Mouse (Mus musculus) lung, adult 18-20 months (tissue): ENCODE measurements around the gene Scamp5.
"Not testable (repeated sequence)": the region's sequence is repeated elsewhere in the genome, so short reads cannot be mapped to it uniquely, and the experiment has no call there.

Experiments used
- DNase-seq, 2 experiments: peaks; one replicate each; pipeline ENCODE4 v3.0.0; 2022; ENCODE audit warnings: mixed read lengths in 2 of 2

Scamp5 gene

DNA sequence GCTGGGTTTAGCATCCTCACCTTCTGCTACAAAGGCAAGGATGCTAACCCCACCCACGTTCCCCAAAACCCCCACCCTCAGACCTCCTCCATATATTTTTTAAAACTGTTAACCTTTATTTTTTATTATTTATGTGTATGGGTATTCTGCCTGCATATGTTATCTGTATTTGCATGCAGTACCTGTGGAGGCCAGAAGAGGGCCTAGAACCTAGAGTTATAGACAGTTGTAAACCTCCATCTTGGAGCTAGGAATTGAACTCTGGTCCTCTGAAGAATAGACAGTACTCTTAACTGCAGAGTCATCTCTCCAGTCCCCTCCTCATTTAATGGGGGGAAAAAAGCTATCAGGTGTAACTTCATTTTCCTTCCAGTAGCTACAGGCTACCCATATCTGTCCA lies 18.1 kb downstream of the Scamp5 start:
- DNase-seq = no peak

DNA sequence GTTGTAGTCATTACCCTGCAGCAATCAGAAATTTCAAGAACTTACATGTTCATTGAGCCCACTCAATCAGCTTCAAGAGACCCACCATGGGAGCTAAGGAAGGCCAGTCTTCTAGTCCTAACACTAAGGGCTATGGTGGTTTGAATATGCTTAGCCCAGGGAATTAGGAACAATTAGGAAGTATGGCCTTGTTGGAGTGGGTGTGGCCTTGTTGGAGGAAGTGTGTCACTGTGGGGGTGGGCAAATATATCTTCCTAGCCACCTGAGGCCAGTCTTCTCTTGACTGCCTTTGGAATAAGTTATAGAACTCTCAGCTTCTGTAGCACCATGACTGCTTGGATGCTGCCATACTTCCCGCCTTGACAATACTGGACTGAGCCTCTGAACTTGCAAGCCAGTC lies 27.2 kb downstream of the Scamp5 start:
- no peak for DNase-seq

DNA sequence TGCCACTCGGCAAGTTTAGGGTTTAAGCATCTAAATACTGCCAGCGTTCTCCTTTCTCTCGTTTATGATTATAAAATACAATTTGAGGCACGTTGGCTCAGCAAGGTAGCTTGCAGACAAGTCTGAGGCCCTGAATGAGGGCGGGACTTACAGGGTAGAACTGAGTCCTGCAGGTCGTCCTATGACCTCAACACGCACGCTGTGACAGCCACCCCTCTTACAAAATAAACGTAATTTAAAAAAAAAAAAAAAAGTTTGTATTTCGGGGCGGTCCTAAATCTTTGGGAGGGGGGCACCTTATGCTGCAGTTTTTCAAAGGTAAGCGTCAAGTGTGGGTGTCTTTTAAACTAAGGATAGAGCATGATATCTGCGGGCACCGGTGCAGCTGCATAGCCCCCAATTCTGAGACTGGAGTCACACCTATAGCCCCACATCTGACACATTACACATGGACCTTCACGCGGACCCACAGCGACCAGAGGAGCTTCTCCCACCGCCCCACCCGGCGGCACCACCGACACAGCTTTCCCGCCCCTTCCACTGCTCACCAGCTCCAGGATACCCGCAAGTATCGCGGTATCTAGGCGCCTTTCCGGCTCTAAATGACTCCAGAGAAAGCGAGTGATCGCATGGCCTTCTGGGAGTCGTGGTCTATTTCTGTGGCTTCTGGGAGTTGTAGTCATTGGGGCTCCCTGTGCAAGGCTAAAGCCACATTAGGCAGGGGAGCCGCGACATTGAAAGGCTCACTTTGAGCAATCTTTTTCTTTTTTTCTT lies 28.2 kb downstream of the Scamp5 start, which contains the start of gene Ppcdc:
TSS of gene Ppcdc (minus strand) at position 603 of the 774 bp plus-strand sequence.
- DNase-seq = peak; percentile 95 to 97

DNA sequence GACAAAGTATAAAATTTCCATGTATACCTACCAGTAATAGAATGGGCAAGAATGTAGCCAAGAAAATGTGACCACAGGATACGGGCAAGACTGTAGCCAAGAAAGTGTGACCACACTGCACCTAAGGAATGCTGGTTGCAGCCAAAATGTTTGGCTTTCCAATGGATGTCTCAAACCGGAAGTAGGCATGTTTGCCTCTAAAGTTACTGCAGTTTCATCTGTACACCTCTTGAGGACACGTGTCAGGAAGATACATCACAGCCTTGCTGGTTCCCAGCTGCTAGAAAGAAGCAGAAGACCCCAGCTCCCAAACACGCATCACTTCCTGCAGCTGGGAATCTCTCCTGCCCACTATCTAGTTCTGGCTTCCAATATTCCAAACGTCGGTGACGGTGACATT lies 28.8 kb downstream of the Scamp5 start:
- DNase-seq = no peak

DNA sequence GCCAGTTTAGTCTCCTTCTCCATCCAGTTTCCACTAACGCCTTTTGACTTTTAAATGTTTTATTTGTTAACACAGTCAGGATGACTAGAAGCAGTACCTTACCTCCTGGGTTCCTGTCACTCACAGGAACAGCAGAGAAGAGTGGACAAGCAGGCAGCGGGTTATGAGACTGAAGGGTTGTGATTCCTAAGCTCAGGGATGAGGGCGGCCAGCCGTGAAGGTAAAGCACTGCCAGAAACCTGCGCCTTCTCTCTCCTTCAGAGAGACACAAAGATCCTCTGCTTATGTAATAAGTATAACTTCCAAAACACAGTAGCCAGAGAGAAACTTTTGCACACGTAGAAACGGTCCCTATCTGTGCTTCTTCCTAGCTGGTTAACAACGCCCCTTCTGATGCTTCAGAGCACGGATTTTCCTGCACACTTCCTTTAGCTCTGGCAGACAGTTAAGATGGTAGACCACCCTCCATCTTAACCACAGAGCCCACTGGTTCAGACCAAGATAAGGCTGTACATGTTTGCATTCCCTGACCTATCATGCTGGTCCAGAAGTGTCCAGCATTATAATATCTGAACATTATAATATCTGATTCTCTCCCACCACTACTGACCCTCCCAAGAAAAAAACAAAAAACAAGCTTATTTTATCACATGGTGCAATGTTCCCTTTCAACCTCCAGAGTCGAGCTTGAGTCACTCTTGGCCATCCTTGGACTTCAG lies 29.8 kb downstream of the Scamp5 start:
- DNase-seq = no peak

DNA sequence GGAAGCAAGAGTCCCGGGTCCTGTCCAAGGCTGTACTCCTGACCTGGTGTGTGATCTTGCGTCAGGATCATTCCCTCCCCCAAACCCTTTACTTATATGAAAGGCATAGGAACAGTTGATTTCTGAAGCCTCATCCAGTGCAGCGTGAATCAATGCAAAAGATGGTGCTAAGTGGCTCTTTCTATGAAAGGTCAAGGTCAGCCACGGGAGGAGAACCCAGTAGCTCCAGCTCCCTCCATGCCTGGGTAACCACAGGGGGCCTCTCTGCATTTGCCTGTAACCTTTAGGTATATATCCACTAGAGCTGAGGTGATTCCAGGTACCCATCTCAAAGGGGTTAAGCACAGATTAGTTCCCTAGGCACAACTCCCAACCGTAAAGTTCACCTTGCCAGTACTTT lies 31.7 kb downstream of the Scamp5 start:
- DNase-seq = no peak

DNA sequence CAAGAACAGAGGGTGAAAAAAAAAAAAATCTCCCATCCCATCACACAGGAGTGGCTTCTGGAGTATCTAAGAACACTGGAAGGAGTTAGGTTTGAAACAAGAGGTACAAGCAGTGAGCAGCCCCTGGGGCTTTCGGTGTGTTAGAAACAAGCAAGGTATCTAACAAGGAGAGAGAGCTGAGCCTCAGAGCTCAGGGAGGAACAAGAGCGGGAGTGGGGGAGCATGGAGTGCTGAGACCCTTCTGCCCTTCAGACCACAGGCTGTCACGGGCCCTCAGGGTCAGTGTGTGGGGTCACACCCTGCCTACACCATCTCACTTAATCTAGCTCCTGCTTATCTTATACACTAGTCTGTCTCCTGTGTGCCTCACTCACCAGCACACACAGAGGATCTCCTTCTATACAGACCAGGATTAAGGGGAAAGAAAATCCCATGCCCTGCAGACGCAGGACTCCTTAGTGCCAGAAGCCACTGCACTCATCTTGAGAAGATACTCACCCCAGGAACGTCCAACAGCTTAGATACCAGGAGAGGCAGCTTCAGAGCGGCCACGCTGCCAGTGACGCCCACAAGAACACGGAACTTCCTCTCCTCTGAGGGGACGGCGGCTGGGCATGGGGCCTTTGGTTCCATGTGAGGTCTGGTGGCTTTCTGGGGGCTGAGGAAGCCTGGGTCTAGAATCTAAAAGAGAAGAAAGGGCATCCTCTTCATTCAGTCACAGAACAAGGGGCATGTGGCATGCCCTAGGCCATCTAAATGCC lies 33.3 kb downstream of the Scamp5 start:
- DNase-seq = no peak

DNA sequence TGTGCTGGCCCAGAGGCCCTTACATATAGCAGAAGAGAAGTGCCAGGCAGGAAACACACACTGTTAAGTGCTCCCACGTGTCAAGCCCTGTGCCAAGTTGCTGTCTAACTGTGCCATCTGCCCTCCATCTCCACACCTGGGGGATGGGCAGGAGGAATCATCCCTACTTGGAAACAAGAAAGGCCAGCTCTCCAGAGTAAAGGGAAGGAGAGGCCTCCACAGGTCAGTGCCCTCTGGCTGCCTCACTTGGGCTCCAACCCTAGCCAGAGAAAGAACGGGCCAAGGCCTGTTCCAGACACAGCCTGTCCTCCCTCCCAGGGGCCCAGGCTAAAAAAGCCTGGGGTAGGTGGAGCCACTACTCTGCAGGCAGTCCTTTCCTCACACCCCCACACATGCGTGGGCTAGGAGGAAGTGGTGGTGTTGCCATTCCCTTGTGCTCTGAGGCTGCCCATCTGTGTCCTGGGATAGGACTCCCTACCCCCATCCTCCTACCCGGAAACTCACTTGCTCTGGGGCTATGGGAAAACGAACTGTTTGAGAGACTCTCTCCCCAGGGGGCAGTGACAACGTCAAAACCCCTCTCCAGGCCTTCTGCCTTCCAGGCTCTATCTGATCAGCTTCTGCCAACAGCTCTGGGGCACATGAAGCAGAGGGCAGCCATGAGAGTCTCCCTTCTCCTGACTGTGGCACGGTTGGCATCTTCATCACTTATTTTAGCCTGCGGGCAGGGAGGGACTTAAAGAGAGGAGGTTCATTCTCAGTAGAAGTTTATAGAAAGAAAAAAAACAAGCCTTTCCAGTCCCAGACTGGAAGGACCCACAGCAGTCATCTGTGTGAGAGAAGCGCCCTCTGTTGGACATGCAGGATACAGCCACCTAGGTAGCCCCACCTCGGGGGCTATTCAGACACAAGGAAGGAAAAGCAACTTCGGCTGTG lies 34.5 kb downstream of the Scamp5 start:
- peak; percentile 75 to 83 for DNase-seq

DNA sequence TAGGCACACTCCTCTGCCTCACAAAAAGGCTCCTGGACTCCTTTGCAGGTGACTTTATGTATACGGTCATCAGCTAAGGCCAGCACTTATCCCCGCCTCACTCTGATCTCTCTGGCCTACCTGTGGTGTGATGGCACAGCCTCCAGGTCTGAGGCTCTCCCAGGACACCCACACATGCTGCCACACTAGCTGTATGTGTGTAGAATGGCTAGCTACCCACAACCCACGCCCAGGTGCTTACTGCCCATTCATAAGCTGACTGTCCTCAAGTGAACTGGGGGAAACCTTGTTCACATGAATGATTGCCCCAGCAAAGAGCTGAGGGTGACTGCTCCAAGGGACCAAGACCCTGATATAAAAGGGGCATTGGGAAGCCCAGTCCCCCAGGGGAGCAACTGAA lies 35.4 kb downstream of the Scamp5 start:
- DNase-seq = no peak

DNA sequence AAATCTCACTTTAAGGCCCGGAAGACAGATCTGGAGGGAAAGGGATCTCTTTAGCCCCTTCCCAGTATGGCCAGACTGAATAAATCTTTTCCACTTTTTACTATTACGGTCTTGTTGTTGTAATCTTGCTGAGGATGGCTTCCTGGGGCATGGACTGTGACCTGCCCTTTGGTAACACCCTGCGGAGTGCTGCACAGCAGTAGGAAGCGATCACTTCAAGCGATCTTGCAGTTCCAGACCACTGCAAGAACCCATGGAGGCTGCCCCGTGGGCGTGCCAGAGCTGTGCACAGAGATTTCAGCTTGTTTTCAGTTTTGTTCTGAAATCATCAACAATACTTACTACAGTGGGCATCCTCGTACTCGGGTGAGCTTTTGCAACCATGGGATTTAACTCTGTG lies 36.7 kb downstream of the Scamp5 start:
- DNase-seq = peak; percentile 21 to 37

DNA sequence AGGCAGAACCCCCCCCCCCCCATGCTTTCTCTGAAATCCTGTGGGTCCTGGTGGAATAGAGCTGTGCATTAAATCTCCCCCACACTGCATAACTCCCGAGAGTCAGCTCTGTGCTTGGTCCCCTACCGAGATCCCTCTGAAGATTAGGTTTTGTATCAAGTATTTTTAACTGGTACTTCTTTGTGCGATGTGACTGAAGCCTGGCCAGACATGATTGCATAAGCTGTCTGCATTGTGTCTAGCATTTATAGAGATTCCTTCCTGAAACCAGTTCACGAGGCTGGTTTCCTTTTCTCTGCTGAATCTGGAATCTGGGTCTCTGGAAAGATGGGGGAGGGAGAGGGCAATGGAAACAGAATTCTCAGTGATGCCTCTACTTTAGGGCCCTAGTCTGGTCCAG lies 39.5 kb downstream of the Scamp5 start:
- DNase-seq = no peak

DNA sequence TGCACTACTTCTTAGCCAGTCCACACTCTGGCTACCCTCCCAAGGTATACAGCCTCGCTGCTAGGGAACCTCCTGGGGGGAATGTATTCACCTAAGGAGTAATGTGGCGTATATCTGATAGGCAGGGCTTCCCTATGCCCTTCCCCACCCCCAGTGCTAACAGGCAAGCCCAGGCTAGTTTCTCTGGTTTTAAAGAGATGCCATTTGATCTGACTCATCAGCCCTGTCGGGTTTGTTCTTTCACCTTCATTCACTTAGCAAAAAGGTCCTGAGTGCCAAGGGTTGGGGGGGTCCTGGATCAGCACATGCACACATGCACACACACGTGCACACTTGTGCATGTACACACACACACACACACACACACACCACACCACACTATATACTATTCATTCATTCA lies 39.9 kb downstream of the Scamp5 start:
- DNase-seq = peak; percentile 22 to 38

DNA sequence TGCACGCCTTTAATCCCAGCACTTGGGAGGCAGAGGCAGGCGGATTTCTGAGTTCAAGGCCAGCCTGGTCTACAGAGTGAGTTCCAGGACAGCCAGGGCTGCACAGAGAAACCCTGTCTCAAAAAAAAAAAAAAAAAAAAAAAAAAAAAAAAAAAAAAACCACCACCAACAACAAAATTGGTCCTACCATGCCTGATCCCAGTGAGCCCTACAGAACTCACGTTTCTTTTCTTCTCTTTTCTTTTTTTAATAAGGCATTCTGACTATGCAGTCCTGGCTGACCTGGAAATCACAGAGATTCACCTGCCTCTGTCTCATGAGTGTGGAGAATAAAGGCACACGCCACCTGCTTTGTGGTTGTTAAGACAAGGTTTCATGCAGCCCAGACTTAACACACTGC lies 40.7 kb downstream of the Scamp5 start:
- not testable (repeated sequence) for DNase-seq

DNA sequence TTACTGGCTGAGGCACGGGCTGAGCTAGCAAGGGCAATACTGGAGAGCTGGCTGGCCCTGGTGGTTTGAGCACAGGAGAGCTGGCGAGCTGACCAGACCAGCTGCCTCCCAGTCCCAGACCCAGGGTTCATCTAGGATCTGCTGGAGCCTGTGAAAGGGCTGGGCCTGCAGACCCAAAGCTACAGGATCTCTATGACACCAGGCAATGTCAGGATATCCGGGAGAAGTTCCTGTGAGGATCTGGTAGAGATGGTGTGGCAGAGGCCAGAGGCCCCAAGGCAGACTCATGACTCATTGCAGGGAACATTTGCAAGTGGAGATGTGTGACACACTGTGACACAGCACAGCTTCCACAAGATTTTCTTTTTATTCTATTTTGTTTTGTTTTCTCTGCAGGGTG lies 42.7 kb downstream of the Scamp5 start:
- DNase-seq = no peak

DNA sequence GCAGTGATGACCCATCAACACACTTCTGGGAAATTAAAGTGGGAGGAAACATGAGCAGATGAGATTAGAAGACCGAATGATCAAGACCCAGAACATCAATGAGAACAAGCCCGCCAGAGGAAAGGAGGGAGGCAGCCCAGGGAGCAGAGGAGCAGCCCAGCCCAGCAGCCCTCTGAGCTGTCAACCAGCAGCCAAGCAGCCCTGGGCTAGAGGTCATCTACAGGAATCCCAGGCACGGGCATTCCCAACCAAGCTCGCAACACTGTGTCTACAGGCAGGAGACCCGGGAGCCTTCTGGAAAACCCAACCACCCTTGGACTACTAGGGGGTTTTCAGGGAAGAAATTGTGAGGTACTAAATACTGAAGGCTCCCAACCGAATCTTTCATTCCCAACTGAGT lies 43.8 kb downstream of the Scamp5 start:
- DNase-seq = no peak

DNA sequence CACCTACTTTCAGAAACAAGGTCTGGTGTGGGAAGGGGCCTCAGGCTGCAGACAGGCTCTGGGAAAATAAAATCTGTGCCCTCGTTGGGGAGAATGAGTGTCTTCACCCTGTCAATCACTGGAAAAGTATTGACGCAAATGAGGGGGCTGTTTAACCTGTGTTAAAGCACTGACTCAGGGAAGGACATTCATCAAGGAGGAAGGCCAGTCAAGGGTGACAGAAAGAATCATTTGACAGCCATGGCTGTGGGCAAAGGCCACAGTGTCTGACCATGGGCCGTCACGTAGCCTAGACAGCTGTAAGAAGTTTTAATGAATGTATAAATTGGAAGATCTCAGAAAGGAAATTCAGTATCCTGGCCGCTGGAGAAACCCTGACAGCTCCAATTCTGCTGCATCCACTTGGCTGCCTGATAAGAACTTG lies 46.2 kb downstream of the Scamp5 start:
- DNase-seq = no peak

DNA sequence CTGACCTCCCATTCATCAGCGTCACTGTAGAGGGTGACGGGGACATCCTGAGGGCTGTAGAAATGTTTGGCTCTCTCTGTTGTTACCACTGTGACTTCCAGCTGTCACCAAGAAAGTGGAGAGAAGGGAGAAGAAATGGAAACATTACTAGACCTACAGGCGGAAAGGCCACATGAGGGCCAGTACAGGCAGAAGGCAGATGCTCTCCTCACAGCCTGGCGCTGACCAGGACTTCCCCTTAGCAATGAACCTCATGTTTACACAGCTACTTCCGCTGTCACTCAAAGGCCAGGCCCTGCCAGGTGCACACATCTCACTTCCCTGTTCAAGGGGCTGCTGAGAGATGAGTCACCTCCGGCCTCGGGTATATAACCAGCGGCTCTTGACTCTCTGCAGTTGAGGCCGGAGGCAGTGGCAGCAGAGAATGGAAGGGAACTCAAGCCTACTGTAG lies 46.7 kb downstream of the Scamp5 start:
- peak; percentile 86 to 88 for DNase-seq

DNA sequence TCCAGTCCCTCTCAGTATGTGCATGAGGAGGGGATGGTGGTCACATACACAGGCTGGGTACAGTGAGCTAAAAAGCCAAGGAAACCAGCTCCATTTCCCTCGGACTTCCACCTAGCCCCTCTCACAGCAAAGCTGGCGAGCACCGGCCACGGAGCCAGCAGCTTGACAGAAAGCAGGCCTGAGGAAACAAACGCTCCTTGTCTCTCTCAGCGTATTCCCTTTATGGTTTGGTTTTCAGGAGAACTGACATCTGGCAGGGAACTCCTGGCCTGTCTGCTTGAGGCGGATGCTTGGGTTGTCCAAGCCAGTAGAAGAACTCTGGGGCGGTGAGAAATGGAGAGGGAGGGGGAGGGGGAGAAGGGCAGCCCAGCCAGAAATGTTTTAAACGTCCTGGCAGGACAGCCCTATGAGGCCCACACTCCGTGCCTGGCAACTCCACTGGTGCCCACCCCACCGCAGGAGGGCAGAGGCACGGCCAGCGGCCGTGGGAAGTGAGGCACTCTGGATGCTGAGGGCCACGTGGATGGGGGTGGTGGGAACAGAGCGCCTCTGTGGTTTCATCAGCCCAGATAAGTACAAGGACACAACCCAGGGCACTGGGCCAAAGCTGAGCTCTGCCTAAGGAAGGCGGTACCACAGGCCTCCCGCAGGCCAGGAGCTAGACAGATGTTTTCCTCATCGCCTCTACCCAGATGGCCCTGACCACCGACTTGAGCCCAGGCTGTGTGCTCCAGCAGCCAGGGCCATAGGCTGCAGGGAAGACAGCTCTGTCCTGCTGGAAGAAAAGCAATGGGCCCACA lies 47.3 kb downstream of the Scamp5 start:
- DNase-seq = peak; percentile 89 to 91

DNA sequence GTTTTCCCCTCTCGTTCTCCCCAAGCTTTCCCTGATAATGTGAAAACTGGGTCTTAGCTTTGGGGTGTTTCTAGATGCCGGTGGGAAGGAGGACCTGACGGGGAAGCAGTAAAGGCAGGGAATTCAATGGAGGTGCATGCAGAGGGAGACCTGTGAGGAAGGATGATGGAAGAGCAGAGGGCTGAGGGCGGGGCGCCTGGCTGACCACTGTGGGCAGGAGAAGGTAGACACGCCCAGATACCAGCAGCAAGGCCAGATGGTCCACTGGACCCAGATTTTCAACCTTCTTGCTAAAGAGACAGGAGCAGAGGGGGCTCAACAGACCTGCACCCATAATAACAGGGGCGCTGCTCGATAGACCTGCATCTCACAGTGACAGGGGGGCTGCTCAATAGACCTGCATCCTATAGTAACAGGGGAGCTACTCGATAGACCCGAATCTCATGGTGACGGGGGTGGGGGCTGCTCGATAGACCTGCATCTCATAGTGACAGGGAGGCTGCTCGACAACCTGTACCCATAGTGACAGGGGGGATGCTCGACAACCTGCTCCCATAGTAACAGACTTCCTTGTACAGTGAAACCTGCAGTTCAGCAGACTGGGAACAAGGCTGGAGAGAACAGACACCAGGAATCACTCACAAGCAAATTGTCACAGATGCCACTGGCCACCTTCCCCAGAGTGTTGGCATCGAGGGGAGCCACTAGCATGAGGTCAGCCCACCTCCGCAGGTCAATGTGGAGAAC lies 48.2 kb downstream of the Scamp5 start:
- DNase-seq = no peak

DNA sequence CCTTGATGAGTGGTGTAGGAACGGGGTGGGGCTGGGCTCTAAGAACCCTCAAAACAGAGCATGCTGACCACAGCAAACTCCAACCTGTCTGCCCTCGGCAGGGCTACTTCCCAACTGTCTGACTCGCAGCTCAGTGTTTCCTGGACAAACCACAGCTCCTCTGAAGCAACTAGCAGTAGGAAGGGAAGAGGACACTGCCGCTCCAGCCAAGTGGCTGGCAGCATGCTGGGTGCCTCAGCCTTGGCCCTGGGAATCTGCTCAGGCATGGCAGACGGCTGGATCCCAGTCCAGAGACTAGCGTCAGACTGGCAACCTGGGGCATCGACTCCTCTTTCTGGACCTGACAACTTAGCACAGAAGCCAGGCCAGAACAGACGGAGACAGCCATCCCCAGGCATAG lies 50.5 kb downstream of the Scamp5 start:
- peak in 1 of 2 experiments; percentile 22 for DNase-seq
